Mouse (Mus musculus) heart, embryonic 14.5 days (tissue): ENCODE data around the gene Map3k3. TPM values are rescaled to one million over a fixed set of nuclear protein-coding genes. Genes with fewer than 3 reads are reported as not detected.
"Not testable (repeated sequence)": the region's sequence is repeated elsewhere in the genome, so short reads cannot be mapped to it uniquely, and the experiment has no call there.

Experiments
- ATAC-seq: fragments of 200-750 bp; cut with Nextera tagmentation; 2 replicates; pipeline ENCODE4 v1.8.0; 2017; ENCODE audit warnings: low read depth, moderate TSS enrichment; ENCODE audit not compliant: insufficient number of reproducible peaks, insufficient read depth, low FRiP score
- H3K27ac ChIP-seq, 2 experiments: fragments of 200-500 bp in 1 of 2; fragments of 300-500 bp in 1 of 2; sonication (generic) in 1 of 2; replicated peaks in 1 of 2; 2 replicates each; pipeline ENCODE4 v1.5.1; 2012 to 2014; ENCODE audit warnings: low read depth in 2 of 2, low read length in 2 of 2, control low read depth in 1 of 2, mild to moderate bottlenecking in 1 of 2, mixed read lengths in 1 of 2; ENCODE audit not compliant: control insufficient read depth in 1 of 2, insufficient read depth in 1 of 2
- H3K27me3 ChIP-seq: fragments of 300-500 bp; sonication (generic); 2 replicates; pipeline ENCODE4 v1.6.1; 2014; ENCODE audit warnings: mild to moderate bottlenecking, low read length, control low read depth; ENCODE audit not compliant: control insufficient read depth, insufficient read depth
- H3K36me3 ChIP-seq: fragments of 300-500 bp; sonication (generic); 2 replicates; pipeline ENCODE4 v1.6.1; 2014; ENCODE audit warnings: mild to moderate bottlenecking, control low read depth, low read length, mixed read lengths; ENCODE audit not compliant: control insufficient read depth, insufficient read depth
- H3K4me1 ChIP-seq, 2 experiments: fragments of 200-500 bp in 1 of 2; fragments of 300-500 bp in 1 of 2; sonication (generic) in 1 of 2; 2 replicates each; pipeline ENCODE4 v1.6.1; 2012 to 2014; ENCODE audit warnings: low read length in 2 of 2, control low read depth in 1 of 2, mixed read lengths in 1 of 2; ENCODE audit not compliant: control insufficient read depth in 2 of 2, insufficient read depth in 2 of 2
- H3K4me2 ChIP-seq: fragments of 300-500 bp; sonication (generic); 2 replicates; pipeline ENCODE4 v1.6.1; 2014; ENCODE audit warnings: mild to moderate bottlenecking, low read length
- H3K4me3 ChIP-seq, 2 experiments: fragments of 200-500 bp in 1 of 2; fragments of 300-500 bp in 1 of 2; sonication (generic) in 1 of 2; 2 replicates each; pipeline ENCODE4 v1.5.1; 2012 to 2014; ENCODE audit warnings: low read length in 2 of 2, mild to moderate bottlenecking in 2 of 2, control low read depth in 1 of 2, low read depth in 1 of 2, moderate library complexity in 1 of 2; ENCODE audit not compliant: control insufficient read depth in 1 of 2, insufficient read depth in 1 of 2
- H3K9ac ChIP-seq: fragments of 300-500 bp; sonication (generic); 2 replicates; pipeline ENCODE4 v1.6.1; 2014; ENCODE audit warnings: mild to moderate bottlenecking, low read length
- H3K9me3 ChIP-seq: fragments of 300-500 bp; sonication (generic); 2 replicates; pipeline ENCODE4 v1.6.1; 2016; ENCODE audit warnings: low read length, control low read depth; ENCODE audit not compliant: control insufficient read depth
- WGBS: fragments of 180-500 bp; shearing (Covaris S2); extraction: QIAGEN DNeasy Blood & Tissue Kit; methylation state at CpG from one replicate; pipeline ENCODE4 v1.1.7; 2014; 5-methylcytosine and 5-hydroxymethylcytosine counted together
- polyA plus RNA-seq: library from polyadenylated mRNA; unstranded; fragments of >200 nt; fragmentation: Nextera tagmentation; extraction: Ambion mirVana; gene quantifications from 2 replicates; pipeline ENCODE4 v1.2.1, GENCODE M21; 2014

Map3k3 gene
- polyA plus RNA-seq, 1 experiment from 2014 or later = 28.6 TPM

DNA sequence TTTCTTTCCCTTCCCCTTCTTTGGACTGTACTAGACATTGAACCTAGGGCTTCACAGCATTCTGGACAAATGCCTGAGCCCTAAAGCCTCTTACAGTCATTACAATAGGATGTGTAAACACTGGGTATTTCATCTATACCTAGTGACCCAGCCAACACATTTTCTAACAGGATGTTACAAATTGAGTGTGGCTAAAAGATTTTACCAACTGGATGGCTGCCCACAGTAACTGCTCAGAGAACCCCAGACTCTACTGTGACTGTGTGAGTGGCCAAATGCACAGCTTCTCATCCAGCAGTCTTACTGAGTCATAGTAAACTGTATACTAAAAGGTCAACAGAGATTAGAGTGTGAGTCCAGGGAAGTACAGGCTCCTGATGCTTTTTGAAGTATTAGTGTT, 110.9 kb downstream of the Map3k3 start:
- no peaks in the 10 kb centered on the region for H3K9me3 ChIP-seq
- H3K4me2 ChIP-seq = no peak overlapping the region
- peaks cover 44% of the 10 kb centered on the region for H3K36me3 ChIP-seq
- H3K27ac ChIP-seq = peak overlapping the region in 1 of 2 experiments; percentile 35; a peak in 1 of 4 replicates
- no peak for ATAC-seq
- H3K9ac ChIP-seq = no peak overlapping the region
- H3K4me1 ChIP-seq = peaks cover 2 to 14% of the 10 kb centered on the region in 2 experiments; a peak in 3 of 4 replicates
- no peak overlapping the region for H3K4me3 ChIP-seq
- H3K27me3 ChIP-seq = no peaks in the 10 kb centered on the region

GRCm38 (mm10) chr11:106198277-106198676, 113.9 kb downstream of the Map3k3 start:
- Histone ChIP-seq H3K9me3 (no peaks in the 10 kb centered on the region), H3K4me2 (no peak overlapping the region), H3K9ac (no peak overlapping the region), H3K27ac (no peak overlapping the region), H3K4me3 (no peak overlapping the region), H3K36me3 (peaks cover 72% of the 10 kb centered on the region), H3K27me3 (no peaks in the 10 kb centered on the region), H3K4me1 (0 out of 4 replicates have a peak, but pooled peaks cover 0 to 6% of the 10 kb centered on the region in 2 experiments)
- 78% methylated on average over 4 of the region's 4 CpGs for WGBS
- no peak for ATAC-seq

GRCm38 (mm10) chr11:106199997-106200396, 115.6 kb downstream of the Map3k3 start:
- 92% methylated on average over 7 of the region's 7 CpGs for WGBS
- not testable (repeated sequence) for H3K9me3 ChIP-seq, H3K4me3 ChIP-seq, H3K9ac ChIP-seq, H3K27me3 ChIP-seq, H3K27ac ChIP-seq, ATAC-seq, H3K4me1 ChIP-seq, H3K4me2 ChIP-seq
- peaks cover 90% of the 10 kb centered on the region for H3K36me3 ChIP-seq

DNA sequence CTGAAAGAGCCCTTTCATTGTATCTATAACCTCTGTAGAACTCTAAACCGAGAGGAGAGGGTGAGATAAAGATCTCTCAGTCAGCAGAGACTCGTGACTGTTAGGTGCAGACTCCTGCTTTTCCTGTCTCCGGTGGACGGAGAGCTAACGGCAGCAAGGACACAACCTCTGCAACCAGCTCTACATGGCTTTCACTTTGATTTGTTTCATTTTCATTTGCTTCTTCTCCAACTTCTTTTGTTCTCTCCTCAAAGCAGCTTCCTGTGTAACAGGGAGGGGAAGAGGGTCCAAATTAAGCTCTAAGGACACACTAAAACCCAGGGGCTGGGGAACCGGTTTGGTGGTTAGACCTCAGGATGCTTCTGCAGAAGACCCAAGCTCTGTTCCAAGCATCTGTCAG, 116.3 kb downstream of the Map3k3 start:
- Histone ChIP-seq H3K4me1 (0 out of 4 replicates have a peak, but pooled peaks cover 0 to 3% of the 10 kb centered on the region in 2 experiments), H3K27ac (no peak overlapping the region), H3K9ac (no peak overlapping the region), H3K27me3 (no peaks in the 10 kb centered on the region), H3K4me2 (no peak overlapping the region), H3K4me3 (no peak overlapping the region), H3K9me3 (no peaks in the 10 kb centered on the region), H3K36me3 (peaks cover 97% of the 10 kb centered on the region)
- WGBS = 65% methylated on average over 6 of the region's 6 CpGs
- no peak for ATAC-seq

DNA sequence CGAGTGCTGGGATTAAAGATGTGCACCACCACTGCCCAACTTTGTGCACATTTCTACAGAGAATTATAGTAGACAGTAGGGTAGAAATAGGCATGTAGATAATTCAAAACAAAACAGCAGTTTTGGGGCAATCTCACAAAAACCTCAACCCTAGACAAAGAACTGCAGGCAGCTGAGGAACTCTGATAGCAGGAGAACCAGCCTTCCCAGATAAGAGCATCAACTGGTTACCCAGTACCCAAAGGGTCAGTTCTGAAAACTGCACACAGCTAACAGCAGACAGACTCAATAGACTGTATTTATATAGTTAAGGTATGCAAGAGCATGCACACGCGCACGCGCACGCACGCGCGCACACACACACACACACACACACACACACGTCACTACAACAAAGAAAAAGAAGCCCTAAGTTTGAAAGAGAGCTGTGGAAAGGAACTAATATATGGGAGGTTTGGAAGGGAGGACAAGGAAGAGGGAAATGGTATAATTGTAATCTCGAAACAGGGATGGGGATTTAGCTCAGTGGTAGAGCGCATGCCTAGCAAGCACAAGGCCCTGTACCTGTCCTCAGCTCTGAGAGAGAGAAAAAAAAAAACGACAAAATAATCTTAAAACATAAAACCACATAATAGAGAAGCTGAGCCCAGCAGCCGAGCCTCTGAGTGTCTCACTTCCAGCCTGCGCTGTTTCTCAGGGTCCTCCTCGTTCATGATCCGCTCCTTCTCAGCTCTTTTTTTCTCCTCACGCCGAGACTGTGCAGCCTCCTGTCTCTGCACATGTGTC, 117.1 kb downstream of the Map3k3 start:
- no peaks in the 10 kb centered on the region for H3K27me3 ChIP-seq
- peaks cover 96% of the 10 kb centered on the region for H3K36me3 ChIP-seq
- H3K4me1 ChIP-seq = no peaks in the 10 kb centered on the region
- no peaks in the 10 kb centered on the region for H3K9me3 ChIP-seq
- no peak overlapping the region for H3K9ac ChIP-seq
- 87% methylated on average over 19 of the region's 19 CpGs for WGBS
- no peak for ATAC-seq
- no peak overlapping the region for H3K4me2 ChIP-seq
- H3K27ac ChIP-seq = no peak overlapping the region
- no peak overlapping the region for H3K4me3 ChIP-seq

DNA sequence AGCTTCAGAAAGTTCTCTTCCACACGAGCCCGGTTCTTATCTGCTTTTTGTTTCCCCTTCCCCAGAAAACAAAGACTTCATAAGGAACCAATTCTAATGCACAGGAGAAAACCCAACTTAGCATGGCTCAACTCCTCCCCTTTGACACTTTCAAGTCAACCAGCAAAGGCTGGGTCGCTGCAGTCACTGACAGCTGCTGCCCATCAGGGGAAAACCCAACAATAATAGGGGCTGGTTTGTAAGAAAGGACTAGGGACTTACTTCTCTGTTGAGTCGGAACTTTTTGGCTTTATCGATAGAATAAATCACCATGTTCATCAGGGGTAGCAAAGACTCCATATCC, 117.7 kb downstream of the Map3k3 start, which contains the start of gene Strada:
Gene Strada, minus strand, starts transcription at position 46 of the 343 bp plus-strand sequence.
- Histone ChIP-seq H3K4me2 (no peak within 1 kb of the TSS), H3K27me3 (no peaks in the 10 kb centered on the region), H3K36me3 (peaks cover 96% of the 10 kb centered on the region), H3K4me1 (no peaks in the 10 kb centered on the region), H3K27ac (no peak within 1 kb of the TSS), H3K9me3 (no peaks in the 10 kb centered on the region), H3K4me3 (no peak within 1 kb of the TSS), H3K9ac (no peak within 1 kb of the TSS)
- ATAC-seq = no peak
- 63% methylated on average over 5 of the region's 5 CpGs for WGBS
